Mouse (Mus musculus) CH12.LX (cell line): ENCODE data around the gene Fam168a.

Experiments used
- CTCF ChIP-seq, 2 experiments: IDR thresholded peaks in 1 of 2; conservative IDR thresholded peaks in 1 of 2; 2 replicates each; pipeline ENCODE4 v1.5.1; 2011 to 2012; ENCODE audit warnings: low read depth in 2 of 2, low read length in 2 of 2, improper control_type of control experiment in 1 of 2, inconsistent platforms in 1 of 2, mild to moderate bottlenecking in 1 of 2, moderate library complexity in 1 of 2
- EP300 ChIP-seq: IDR thresholded peaks from 2 replicates; pipeline ENCODE4 v1.6.1; 2011; ENCODE audit warnings: low read length, improper control_type of control experiment
- HCFC1 ChIP-seq: IDR thresholded peaks from 2 replicates; pipeline ENCODE4 v1.6.1; 2012; ENCODE audit warnings: low read depth, mild to moderate bottlenecking, inconsistent platforms, low read length, improper control_type of control experiment
- JUND ChIP-seq: conservative IDR thresholded peaks from 2 replicates; pipeline ENCODE4 v1.6.1; 2011; ENCODE audit warnings: low read depth, low read length, improper control_type of control experiment
- KAT2A ChIP-seq: IDR thresholded peaks from 2 replicates; pipeline ENCODE4 v1.6.1; 2012; ENCODE audit warnings: low read length, improper control_type of control experiment, inconsistent platforms; ENCODE audit not compliant: insufficient replicate concordance
- MAFK ChIP-seq: IDR thresholded peaks from 2 replicates; pipeline ENCODE4 v1.6.1; 2011; ENCODE audit warnings: low read length, improper control_type of control experiment; ENCODE audit not compliant: insufficient replicate concordance
- MXI1 ChIP-seq: IDR thresholded peaks from 2 replicates; pipeline ENCODE4 v1.6.1; 2011; ENCODE audit warnings: mild to moderate bottlenecking, low read depth, low read length, improper control_type of control experiment
- MYC ChIP-seq: IDR thresholded peaks from 2 replicates; pipeline ENCODE4 v1.6.1; 2011; ENCODE audit warnings: low read depth, mild to moderate bottlenecking, improper control_type of control experiment, low read length
- NRF1 ChIP-seq: IDR thresholded peaks from 2 replicates; pipeline ENCODE4 v1.6.1; 2014; ENCODE audit warnings: low read depth, mild to moderate bottlenecking, inconsistent platforms, low read length, improper control_type of control experiment, moderate library complexity
- SMC3 ChIP-seq: IDR thresholded peaks from 2 replicates; pipeline ENCODE4 v1.6.1; 2011; ENCODE audit warnings: low read depth, low read length, improper control_type of control experiment
- TCF12 ChIP-seq: IDR thresholded peaks from 2 replicates; pipeline ENCODE4 v1.6.1; 2014; ENCODE audit warnings: low read depth, mild to moderate bottlenecking, inconsistent platforms, low read length, improper control_type of control experiment
- USF1 ChIP-seq: IDR thresholded peaks from 2 replicates; pipeline ENCODE4 v1.6.1; 2014; ENCODE audit warnings: low read depth, mild to moderate bottlenecking, inconsistent platforms, low read length, improper control_type of control experiment
- ZC3H11A ChIP-seq: IDR thresholded peaks from 2 replicates; pipeline ENCODE4 v1.6.1; 2012; ENCODE audit warnings: low read depth, mild to moderate bottlenecking, inconsistent platforms, low read length, improper control_type of control experiment
- ZMIZ1 ChIP-seq: IDR thresholded peaks from 2 replicates; pipeline ENCODE4 v1.6.1; 2012; ENCODE audit warnings: low read depth, mild to moderate bottlenecking, inconsistent platforms, low read length, improper control_type of control experiment

- no peak for TF ChIP-seq USF1
- TF ChIP-seq MYC: no peak
- TF ChIP-seq JUND: no peak
- no peak for TF ChIP-seq MAFK
- TF ChIP-seq SMC3: no peak
- no peak for TF ChIP-seq CTCF (conservative IDR thresholded peaks at IDR 0.05 in 1 of 2, IDR thresholded peaks at IDR 0.05 in 1 of 2; ENCODE audit: low read depth in 2 of 2, low read length in 2 of 2)
- no peak for TF ChIP-seq HCFC1
- TF ChIP-seq EP300: no peak
- TF ChIP-seq NRF1: no peak
- no peak for TF ChIP-seq ZMIZ1
- TF ChIP-seq TCF12: no peak
- no peak for TF ChIP-seq KAT2A
- TF ChIP-seq MXI1: no peak
- TF ChIP-seq ZC3H11A: no peak
These were observed 547 bp downstream of the Fam168a start for GRCm38 (mm10) chr7:100706883-100707480.
